Mouse (Mus musculus): ENCODE results near the gene Cyp2c38. TPM values are rescaled to one million over a fixed set of nuclear protein-coding genes. Genes with fewer than 3 reads are reported as not detected.
"Not testable (repeated sequence)": the region's sequence is repeated elsewhere in the genome, so short reads cannot be mapped to it uniquely, and the experiment has no call there.

Gene Cyp2c38
- not detected in 2 replicates for polyA plus RNA-seq (2015; fragmentation: Nextera tagmentation; extraction: Ambion mirVana)

GRCm38 (mm10) chr19:39462941-39463340, at the start of gene Cyp2c38:
Gene Cyp2c38 (minus strand): TSS chr19:39463075.
- Histone ChIP-seq H3K27me3 (no peaks in the 10 kb centered on the region), H3K9ac (no peak within 1 kb of the TSS), H3K4me1 (replicated peaks) (no peaks in the 10 kb centered on the region), H3K9me3 (replicated peaks) (no peaks in the 10 kb centered on the region), H3K27ac (no peak within 1 kb of the TSS), H3K36me3 (no peaks in the 10 kb centered on the region), H3K4me3 (no peak within 1 kb of the TSS), H3K4me2 (no peak within 1 kb of the TSS)
- 77% methylated on average over 1 of the region's 1 CpGs for WGBS
- no peak for ATAC-seq (replicated peaks; ENCODE audit: insufficient number of reproducible peaks, insufficient read depth, low FRiP score, low read depth)

- H3K4me1 ChIP-seq (replicated peaks) = no peaks in the 10 kb centered on the region
- no peaks in the 10 kb centered on the region for H3K27me3 ChIP-seq
- 69% methylated on average over 4 of the region's 4 CpGs for WGBS
- H3K4me3 ChIP-seq = no peak within 1 kb of the TSS
- H3K27ac ChIP-seq = no peak within 1 kb of the TSS
- H3K4me2 ChIP-seq = no peak within 1 kb of the TSS
- no peaks in the 10 kb centered on the region for H3K36me3 ChIP-seq
- H3K9ac ChIP-seq = no peak within 1 kb of the TSS
- no peaks in the 10 kb centered on the region for H3K9me3 ChIP-seq (replicated peaks)
- ATAC-seq (replicated peaks; ENCODE audit: insufficient number of reproducible peaks, insufficient read depth, low FRiP score, low read depth) = no peak
These were observed 47.7 kb upstream of the Cyp2c38 start, which contains the start of gene Cyp2c39 for GRCm38 (mm10) chr19:39510534-39510933. Gene Cyp2c39 (plus strand): TSS chr19:39510862.

DNA sequence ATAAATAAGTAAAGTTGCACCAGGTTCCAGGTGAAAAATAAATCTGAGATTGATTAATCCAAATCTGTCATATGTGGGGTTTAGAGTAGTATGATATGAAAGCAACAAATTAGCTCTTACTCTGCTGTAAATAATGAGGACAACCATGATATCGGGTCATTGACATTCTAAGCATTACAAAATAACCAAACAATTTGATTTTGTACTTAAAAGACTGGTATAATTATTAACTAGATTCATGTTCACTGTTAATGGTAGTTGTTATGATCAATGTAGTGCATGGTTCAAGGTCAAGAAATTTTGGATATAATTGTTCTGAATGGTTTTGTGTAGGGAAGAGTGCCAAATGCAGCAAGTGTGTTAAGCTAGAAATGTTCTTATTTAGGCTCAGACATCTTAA, 46.7 kb upstream of the Cyp2c38 start:
- H3K4me1 ChIP-seq (replicated peaks) = no peaks in the 10 kb centered on the region
- ATAC-seq (replicated peaks; ENCODE audit: insufficient number of reproducible peaks, insufficient read depth, low FRiP score, low read depth) = no peak
- H3K36me3 ChIP-seq = no peaks in the 10 kb centered on the region
- no peak overlapping the region for H3K9ac ChIP-seq
- no peak overlapping the region for H3K27ac ChIP-seq
- WGBS = 54% methylated on average over 1 of the region's 1 CpGs
- no peak overlapping the region for H3K4me3 ChIP-seq
- H3K4me2 ChIP-seq = no peak overlapping the region
- no peaks in the 10 kb centered on the region for H3K27me3 ChIP-seq
- H3K9me3 ChIP-seq (replicated peaks) = no peaks in the 10 kb centered on the region

DNA sequence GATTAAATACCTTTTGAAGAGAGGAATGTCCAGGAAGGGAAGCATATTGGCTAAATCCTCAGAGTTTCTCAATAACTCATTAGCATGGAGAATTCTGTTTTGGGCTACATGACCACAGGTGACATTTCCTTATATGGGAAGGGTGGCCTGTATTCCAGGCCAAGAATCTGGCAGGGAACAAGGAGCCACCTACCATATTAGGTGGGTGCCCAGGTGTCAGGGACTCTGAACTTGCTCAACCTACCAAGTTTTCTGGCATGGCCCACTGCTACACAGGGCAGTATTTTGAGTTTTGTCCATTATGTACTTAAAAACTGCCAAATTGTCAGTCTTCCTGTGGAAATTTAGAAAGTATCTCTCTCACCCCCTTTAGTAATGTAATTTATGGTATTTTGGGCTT, 43.5 kb upstream of the Cyp2c38 start:
- H3K27ac ChIP-seq = no peak overlapping the region
- no peak for ATAC-seq (replicated peaks; ENCODE audit: insufficient number of reproducible peaks, insufficient read depth, low FRiP score, low read depth)
- no peaks in the 10 kb centered on the region for H3K36me3 ChIP-seq
- H3K27me3 ChIP-seq = no peaks in the 10 kb centered on the region
- no peak overlapping the region for H3K9ac ChIP-seq
- H3K9me3 ChIP-seq (replicated peaks) = no peaks in the 10 kb centered on the region
- H3K4me2 ChIP-seq = no peak overlapping the region
- no peak overlapping the region for H3K4me3 ChIP-seq
- no peaks in the 10 kb centered on the region for H3K4me1 ChIP-seq (replicated peaks)

DNA sequence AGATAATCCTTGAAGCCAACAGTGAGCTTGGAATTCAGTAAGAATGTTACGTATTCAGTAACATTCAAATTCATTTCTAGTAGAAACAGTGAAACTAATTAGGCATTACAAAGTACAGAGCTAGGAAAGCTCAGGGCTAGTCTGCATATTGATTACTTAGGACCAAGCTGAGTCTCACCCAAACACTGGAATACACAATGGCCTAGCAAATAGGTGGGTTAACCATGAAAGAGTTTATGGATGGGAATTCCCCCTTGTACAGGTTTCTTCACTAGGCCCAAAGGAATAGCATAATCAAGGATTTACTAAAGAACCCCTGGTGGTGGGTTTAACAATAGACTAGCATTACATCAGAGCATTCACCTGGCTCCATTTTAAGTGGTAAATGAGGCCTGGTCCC, 21.1 kb upstream of the Cyp2c38 start:
- 81% methylated on average over 1 of the region's 1 CpGs for WGBS
- H3K4me1 ChIP-seq (replicated peaks); H3K27me3 ChIP-seq; H3K9ac ChIP-seq; H3K36me3 ChIP-seq; ATAC-seq (replicated peaks; ENCODE audit: insufficient number of reproducible peaks, insufficient read depth, low FRiP score, low read depth); H3K9me3 ChIP-seq (replicated peaks); H3K4me2 ChIP-seq; H3K27ac ChIP-seq; H3K4me3 ChIP-seq: not testable (repeated sequence)

DNA sequence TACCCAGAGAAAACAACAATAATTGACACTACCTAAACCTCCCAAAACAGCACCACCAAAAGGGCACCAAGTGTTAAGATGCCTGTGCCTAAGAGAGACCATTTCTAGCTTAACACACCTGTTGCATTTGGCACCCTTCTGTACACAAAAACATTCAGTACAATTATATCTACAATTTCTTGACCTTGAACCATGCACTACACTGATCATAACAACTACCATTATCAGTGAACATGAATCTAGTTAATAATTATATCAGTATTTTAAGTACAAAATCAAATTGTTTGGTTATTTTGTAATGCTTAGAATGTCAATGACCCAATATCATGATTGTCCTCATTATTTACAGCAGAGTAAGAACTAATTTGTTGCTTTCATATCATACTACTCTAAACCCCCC, 1.0 kb upstream of the Cyp2c38 start:
- Histone ChIP-seq H3K4me3 (no peak overlapping the region), H3K9ac (no peak overlapping the region), H3K27me3 (no peaks in the 10 kb centered on the region), H3K4me1 (replicated peaks) (no peaks in the 10 kb centered on the region), H3K9me3 (replicated peaks) (no peaks in the 10 kb centered on the region), H3K36me3 (no peaks in the 10 kb centered on the region), H3K27ac (no peak overlapping the region), H3K4me2 (no peak overlapping the region)
- no peak for ATAC-seq (replicated peaks; ENCODE audit: insufficient number of reproducible peaks, insufficient read depth, low FRiP score, low read depth)

Other genes with a start within 250 kb of the Cyp2c38 start
- gene Cyp2c29, start 193.7 kb downstream of the Cyp2c38 start, polyA plus RNA-seq (2015; fragmentation: Nextera tagmentation; extraction: Ambion mirVana) = not detected in 2 replicates
- gene Cyp2c39, start 47.8 kb upstream of the Cyp2c38 start, polyA plus RNA-seq (2015; fragmentation: Nextera tagmentation; extraction: Ambion mirVana) = not detected in 2 replicates
- gene Cyp2c67, start 186.0 kb upstream of the Cyp2c38 start, polyA plus RNA-seq (2015; fragmentation: Nextera tagmentation; extraction: Ambion mirVana) = not detected in 2 replicates